Mouse (Mus musculus): ENCODE data around the gene Lix1l. TPM values are rescaled to one million over a fixed set of nuclear protein-coding genes. Genes with fewer than 3 reads are reported as not detected.

The Lix1l gene
- 10 to 100 TPM; 53.1 to 56.6 TPM for total RNA-seq (2021)

- peak; percentile 95 for DNase-seq
Measured at GRCm38 (mm10) chr3:96600639-96601250, at the start of gene Lix1l. TSS of gene Lix1l (plus strand) at chr3:96601149.

GRCm38 (mm10) chr3:96551203-96551602 is 49.7 kb upstream of the Lix1l start:
- peak; percentile 69 for DNase-seq

DNA sequence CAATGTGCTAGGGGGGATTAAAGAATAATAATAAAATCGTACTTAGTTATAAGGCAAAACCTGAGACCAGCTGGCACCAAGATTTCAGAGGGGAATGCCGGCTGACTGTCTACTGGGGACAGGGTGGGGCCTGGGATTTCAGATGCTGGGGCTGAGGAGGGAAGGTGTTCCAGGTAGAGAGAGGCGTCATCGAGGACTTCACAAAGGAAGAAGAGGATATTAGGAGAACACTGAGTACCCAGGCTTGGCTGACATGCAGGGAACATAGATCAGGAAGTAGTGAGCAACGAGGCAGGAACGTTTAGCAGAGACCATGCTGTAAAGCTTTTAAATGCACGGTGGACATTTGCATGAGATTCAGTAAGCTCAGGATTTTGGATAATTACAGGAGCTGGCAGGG is 49.1 kb upstream of the Lix1l start:
- DNase-seq = no peak

- DNase-seq = no peak
Measured at GRCm38 (mm10) chr3:96553601-96554000, 47.3 kb upstream of the Lix1l start.

- DNase-seq = no peak
Measured at GRCm38 (mm10) chr3:96554251-96554650, 46.7 kb upstream of the Lix1l start.

DNA sequence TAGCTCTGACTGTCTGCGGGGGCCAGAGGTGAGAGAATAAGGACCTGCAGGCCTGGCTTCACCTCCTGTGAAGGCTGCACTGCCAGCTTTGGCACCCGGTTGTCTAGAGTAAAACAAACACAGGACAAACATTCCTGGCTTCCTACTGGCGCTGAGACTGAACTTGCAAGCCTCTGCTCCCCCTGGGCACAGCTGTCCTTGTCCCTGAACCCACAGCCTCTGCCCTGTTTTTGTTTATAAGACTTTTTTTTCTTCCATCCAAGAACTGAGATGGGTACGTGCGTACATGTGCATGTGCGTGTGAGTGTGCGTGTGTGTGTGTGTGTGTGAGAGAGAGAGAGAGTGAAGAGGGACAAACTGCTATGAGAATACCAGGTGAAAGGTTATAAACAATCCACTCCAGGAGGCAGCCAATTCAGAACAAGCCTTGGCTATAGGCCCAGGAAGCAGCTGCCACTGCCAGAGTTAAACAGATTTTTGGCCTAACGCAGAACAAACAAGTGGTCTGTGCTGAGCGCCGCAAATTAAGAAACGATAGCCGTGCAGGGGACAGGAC is 45.8 kb upstream of the Lix1l start:
- peak; percentile 90 for DNase-seq

DNA sequence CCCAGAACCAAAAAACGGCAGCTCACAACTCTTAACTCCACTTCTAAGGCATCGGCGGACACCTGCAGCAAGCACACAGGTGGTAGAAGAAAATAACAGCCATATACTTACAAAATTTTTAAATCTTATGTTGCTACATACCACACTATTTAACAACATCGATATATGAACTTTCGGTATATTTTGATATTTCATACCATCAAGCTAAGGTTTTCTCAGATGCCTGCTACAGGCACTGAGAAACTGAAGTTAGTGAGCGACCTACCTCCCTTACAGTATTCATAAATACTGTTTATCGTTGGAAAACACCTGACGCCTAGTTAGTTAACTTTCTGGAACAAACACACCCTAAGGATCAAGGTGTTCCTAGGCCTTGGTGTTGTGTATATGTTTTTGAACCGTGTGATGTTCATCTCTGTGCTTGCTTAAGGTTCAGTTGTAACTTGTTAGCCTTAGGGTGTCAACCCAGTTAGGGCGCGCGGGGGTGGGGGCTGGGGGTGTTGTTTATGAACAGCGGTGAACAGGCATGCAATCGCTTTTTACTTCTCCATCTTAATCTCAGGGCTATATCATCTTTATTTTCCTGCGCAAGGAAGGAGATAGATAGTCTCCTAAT is 44.8 kb upstream of the Lix1l start:
- no peak for DNase-seq

GRCm38 (mm10) chr3:96556651-96557635 is 44.0 kb upstream of the Lix1l start:
- peak; percentile 32 for DNase-seq

- DNase-seq = peak; percentile 100
Measured at GRCm38 (mm10) chr3:96557694-96558093, 43.3 kb upstream of the Lix1l start, which contains the start of gene Txnip. TSS of gene Txnip (plus strand) at chr3:96557957.

- peak; percentile 54 for DNase-seq
Measured at GRCm38 (mm10) chr3:96558159-96558558, 42.8 kb upstream of the Lix1l start.

DNA sequence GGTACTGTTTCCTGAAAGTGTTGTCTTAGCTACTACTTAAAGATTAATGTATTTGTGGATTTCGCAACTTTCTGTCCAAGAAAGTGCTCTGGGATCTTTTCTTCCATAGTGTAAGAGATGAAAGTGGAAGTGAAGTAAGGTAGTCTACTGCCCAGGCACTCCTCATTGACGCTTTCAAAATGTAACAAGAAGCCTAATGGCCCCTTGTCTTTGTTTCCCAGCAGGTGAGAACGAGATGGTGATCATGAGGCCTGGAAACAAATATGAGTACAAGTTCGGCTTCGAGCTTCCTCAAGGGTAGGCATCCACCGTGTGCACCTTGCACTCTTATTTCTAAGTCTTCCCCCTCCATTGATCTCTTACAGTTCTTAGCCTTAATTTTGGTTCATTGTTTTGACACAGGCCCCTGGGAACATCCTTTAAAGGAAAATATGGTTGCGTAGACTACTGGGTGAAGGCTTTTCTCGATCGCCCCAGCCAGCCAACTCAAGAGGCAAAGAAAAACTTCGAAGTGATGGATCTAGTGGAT is 42.2 kb upstream of the Lix1l start:
- DNase-seq = peak; percentile 15

- no peak for DNase-seq
Measured at GRCm38 (mm10) chr3:96559398-96559910, 41.5 kb upstream of the Lix1l start.

- DNase-seq = peak; percentile 48
Measured at GRCm38 (mm10) chr3:96559911-96560850, 40.8 kb upstream of the Lix1l start.

- peak; percentile 34 for DNase-seq
Measured at GRCm38 (mm10) chr3:96560881-96561668, 39.9 kb upstream of the Lix1l start.

GRCm38 (mm10) chr3:96561946-96562681 is 38.8 kb upstream of the Lix1l start:
- DNase-seq = peak; percentile 62

DNA sequence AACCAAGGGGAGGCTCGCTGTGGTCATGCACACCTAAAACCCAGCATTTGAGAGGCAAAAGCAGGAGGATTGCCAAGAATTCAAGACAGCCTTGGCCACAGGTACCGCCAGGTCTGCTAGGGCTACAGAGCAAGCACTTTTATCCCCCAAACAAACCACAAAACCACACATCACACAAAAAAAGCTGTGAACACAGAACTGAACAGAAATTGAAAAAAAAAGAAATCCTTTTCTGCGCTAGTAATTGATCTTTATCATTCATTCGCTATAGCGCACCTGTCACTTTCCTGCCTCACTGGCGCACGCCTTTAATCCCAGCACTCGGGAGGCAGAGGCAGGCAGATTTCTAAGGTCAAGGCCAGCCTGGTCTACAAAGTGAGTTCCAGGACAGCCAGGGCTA is 37.7 kb upstream of the Lix1l start:
- no peak for DNase-seq

- no peak for DNase-seq
Measured at GRCm38 (mm10) chr3:96563911-96564632, 36.9 kb upstream of the Lix1l start.

- no peak for DNase-seq
Measured at GRCm38 (mm10) chr3:96564633-96565032, 36.3 kb upstream of the Lix1l start.

- DNase-seq = no peak
Measured at GRCm38 (mm10) chr3:96565105-96565504, 35.8 kb upstream of the Lix1l start.
